Mouse (Mus musculus) heart, postnatal 0 days (tissue): ENCODE results near the gene Bend3. TPM values are rescaled to one million over a fixed set of nuclear protein-coding genes. Genes with fewer than 3 reads are reported as not detected.
A peak's percentile ranks its signal among the peaks of the same experiment; 100 is the strongest.

Experiments
- ATAC-seq: fragments of 200-750 bp; cut with Nextera tagmentation; 2 replicates; pipeline ENCODE4 v1.8.0; 2017; ENCODE audit warnings: low read depth, moderate number of reproducible peaks, moderate library complexity; ENCODE audit not compliant: insufficient read depth
- DNase-seq: peaks from one replicate; pipeline ENCODE4 v3.0.0-alpha.2; 2016; ENCODE audit warnings: low spot score
- H3K27ac ChIP-seq: fragments of 300-500 bp; sonication (generic); 2 replicates; pipeline ENCODE4 v1.5.1; 2014; ENCODE audit warnings: low read depth, mild to moderate bottlenecking
- H3K27me3 ChIP-seq: fragments of 300-500 bp; sonication (generic); 2 replicates; pipeline ENCODE4 v1.6.1; 2014; ENCODE audit warnings: low read length, mixed read lengths; ENCODE audit not compliant: control insufficient read depth, insufficient read depth
- H3K36me3 ChIP-seq: fragments of 300-500 bp; sonication (generic); replicated peaks from 2 replicates; pipeline ENCODE4 v1.6.1; 2014; ENCODE audit warnings: low read length, mixed read lengths; ENCODE audit not compliant: control insufficient read depth, insufficient read depth
- H3K4me1 ChIP-seq: fragments of 300-500 bp; sonication (generic); 2 replicates; pipeline ENCODE4 v1.6.1; 2014; ENCODE audit warnings: antibody characterized with exemption; ENCODE audit not compliant: control insufficient read depth, insufficient read depth
- H3K4me2 ChIP-seq: fragments of 300-500 bp; sonication (generic); 2 replicates; pipeline ENCODE4 v1.6.1; 2014; ENCODE audit warnings: low read depth, mild to moderate bottlenecking, low read length, moderate library complexity
- H3K4me3 ChIP-seq: fragments of 300-500 bp; sonication (generic); 2 replicates; pipeline ENCODE4 v1.5.1; 2014; ENCODE audit warnings: low read depth, low read length
- H3K9ac ChIP-seq: fragments of 300-500 bp; sonication (generic); replicated peaks from 2 replicates; pipeline ENCODE4 v1.6.1; 2014; ENCODE audit warnings: low read depth, low read length, mixed read lengths
- H3K9me3 ChIP-seq: fragments of 300-500 bp; sonication (generic); replicated peaks from 2 replicates; pipeline ENCODE4 v1.6.1; 2016; ENCODE audit warnings: low read length; ENCODE audit not compliant: control insufficient read depth
- CTCF ChIP-seq: IDR thresholded peaks from 2 replicates; pipeline ENCODE4 v1.5.1; 2016; ENCODE audit warnings: antibody characterized with exemption, control low read depth, low read depth
- EP300 ChIP-seq: IDR thresholded peaks from 2 replicates; pipeline ENCODE4 v1.6.1; 2016; ENCODE audit warnings: antibody characterized with exemption, low read depth
- WGBS: fragments of 180-500 bp; shearing (Covaris S2); extraction: QIAGEN DNeasy Blood & Tissue Kit; methylation state at CpG from one replicate; pipeline ENCODE4 v1.1.7; 2014; 5-methylcytosine and 5-hydroxymethylcytosine counted together
- polyA plus RNA-seq: library from polyadenylated mRNA; unstranded; fragments of >200 nt; fragmentation: Nextera tagmentation; extraction: Ambion mirVana; gene quantifications from 2 replicates; pipeline ENCODE4 v1.2.1, GENCODE M21; 2015
- total RNA-seq: library from RNA; depleted of rRNA; stranded (reverse); fragments of >200 nt; gene quantifications from 2 replicates; pipeline ENCODE4 v1.2.3, GENCODE M21; 2014; ENCODE audit warnings: low replicate concordance

The Bend3 gene
- total and polyA plus RNA-seq, 2 experiments from 2014 or later: 1.1 to 12.6 TPM

- peaks cover 21% of the 10 kb centered on the region for H3K4me1 ChIP-seq
- ATAC-seq (no peak), DNase-seq (no peak)
- no peak for TF ChIP-seq CTCF
- 15% methylated on average over 13 of the region's 13 CpGs for WGBS
- peak overlapping the region; percentile 86 for H3K4me3 ChIP-seq
- H3K4me2 ChIP-seq: peak overlapping the region; percentile 97
- peak overlapping the region; percentile 89 for H3K9ac ChIP-seq
- H3K27me3 ChIP-seq: no peaks in the 10 kb centered on the region
- no peaks in the 10 kb centered on the region for H3K36me3 ChIP-seq
- peak overlapping the region; percentile 92 for H3K27ac ChIP-seq
- H3K9me3 ChIP-seq: no peaks in the 10 kb centered on the region
These were observed 1.7 kb downstream of the Bend3 start for GRCm38 (mm10) chr10:43480227-43480849.

GRCm38 (mm10) chr10:43481179-43481578 lies 2.5 kb downstream of the Bend3 start:
- ATAC-seq (no peak), DNase-seq (no peak)
- Histone ChIP-seq H3K4me1 (peaks cover 21% of the 10 kb centered on the region), H3K4me2 (no peak overlapping the region), H3K27ac (no peak overlapping the region), H3K36me3 (no peaks in the 10 kb centered on the region), H3K9ac (no peak overlapping the region), H3K9me3 (no peaks in the 10 kb centered on the region), H3K4me3 (no peak overlapping the region), H3K27me3 (no peaks in the 10 kb centered on the region)
- TF ChIP-seq CTCF: no peak
- WGBS: 58% methylated on average over 4 of the region's 4 CpGs

GRCm38 (mm10) chr10:43482021-43482420 lies 3.4 kb downstream of the Bend3 start:
- DNase-seq: no peak
- H3K27ac ChIP-seq: no peak overlapping the region
- H3K36me3 ChIP-seq: no peaks in the 10 kb centered on the region
- no peak overlapping the region for H3K4me3 ChIP-seq
- H3K4me2 ChIP-seq: no peak overlapping the region
- H3K4me1 ChIP-seq: peaks cover 21% of the 10 kb centered on the region
- H3K27me3 ChIP-seq: no peaks in the 10 kb centered on the region
- no peak overlapping the region for H3K9ac ChIP-seq
- no peak for ATAC-seq
- WGBS: 93% methylated on average over 5 of the region's 5 CpGs
- TF ChIP-seq EP300 (no peak), CTCF (no peak)
- no peaks in the 10 kb centered on the region for H3K9me3 ChIP-seq

- ATAC-seq (no peak), DNase-seq (peak; percentile 83)
- TF ChIP-seq CTCF (no peak), EP300 (no peak)
- H3K4me1 ChIP-seq: peaks cover 29% of the 10 kb centered on the region
- peak overlapping the region; percentile 49 for H3K4me2 ChIP-seq
- 17% methylated on average over 9 of the region's 9 CpGs for WGBS
- H3K9ac ChIP-seq: peak overlapping the region; percentile 35
- H3K27me3 ChIP-seq: no peaks in the 10 kb centered on the region
- no peaks in the 10 kb centered on the region for H3K9me3 ChIP-seq
- H3K4me3 ChIP-seq: no peak overlapping the region
- peak overlapping the region; percentile 95 for H3K27ac ChIP-seq
- H3K36me3 ChIP-seq: no peaks in the 10 kb centered on the region
These were observed 4.9 kb downstream of the Bend3 start for GRCm38 (mm10) chr10:43483426-43483995.

GRCm38 (mm10) chr10:43485751-43486268 lies 7.2 kb downstream of the Bend3 start:
- TF ChIP-seq CTCF (no peak), EP300 (no peak)
- H3K36me3 ChIP-seq: no peaks in the 10 kb centered on the region
- H3K27ac ChIP-seq: no peak overlapping the region
- H3K27me3 ChIP-seq: no peaks in the 10 kb centered on the region
- no peak overlapping the region for H3K4me2 ChIP-seq
- H3K4me1 ChIP-seq: peaks cover 31% of the 10 kb centered on the region
- H3K9ac ChIP-seq: no peak overlapping the region
- no peak overlapping the region for H3K4me3 ChIP-seq
- ATAC-seq (no peak), DNase-seq (no peak)
- 71% methylated on average over 6 of the region's 6 CpGs for WGBS
- no peaks in the 10 kb centered on the region for H3K9me3 ChIP-seq
